Mouse (Mus musculus) kidney, embryonic 14.5 days (tissue): ENCODE measurements around the gene Pcif1. TPM values are rescaled to one million over a fixed set of nuclear protein-coding genes. Genes with fewer than 3 reads are reported as not detected.
A peak's percentile ranks its signal among the peaks of the same experiment; 100 is the strongest.

Experiments
- ATAC-seq: fragments of 200-750 bp; cut with Nextera tagmentation; 2 replicates; pipeline ENCODE4 v1.8.0; 2017; ENCODE audit warnings: moderate number of reproducible peaks, mild to moderate bottlenecking, moderate TSS enrichment, moderate library complexity; ENCODE audit not compliant: low FRiP score, low TSS enrichment
- H3K27ac ChIP-seq: fragments of 300-500 bp; sonication (generic); 2 replicates; pipeline ENCODE4 v1.5.1; 2014; ENCODE audit warnings: low read depth, mild to moderate bottlenecking, low read length, moderate library complexity, mixed read lengths
- H3K27me3 ChIP-seq: fragments of 300-500 bp; sonication (generic); 2 replicates; pipeline ENCODE4 v1.6.1; 2014; ENCODE audit warnings: mild to moderate bottlenecking, low read length; ENCODE audit not compliant: control insufficient read depth, insufficient read depth
- H3K36me3 ChIP-seq: fragments of 300-500 bp; sonication (generic); 2 replicates; pipeline ENCODE4 v1.6.1; 2014; ENCODE audit warnings: low read length, mixed read lengths; ENCODE audit not compliant: control insufficient read depth, insufficient read depth
- H3K4me1 ChIP-seq: fragments of 300-500 bp; sonication (generic); 2 replicates; pipeline ENCODE4 v1.6.1; 2014; ENCODE audit warnings: low read length, mixed read lengths; ENCODE audit not compliant: control insufficient read depth, insufficient read depth
- H3K4me2 ChIP-seq: fragments of 300-500 bp; sonication (generic); replicated peaks from 2 replicates; pipeline ENCODE4 v1.6.1; 2014; ENCODE audit warnings: low read depth, mild to moderate bottlenecking, low read length
- H3K4me3 ChIP-seq: fragments of 300-500 bp; sonication (generic); 2 replicates; pipeline ENCODE4 v1.5.1; 2014; ENCODE audit warnings: mild to moderate bottlenecking, low read length
- H3K9ac ChIP-seq: fragments of 300-500 bp; sonication (generic); 2 replicates; pipeline ENCODE4 v1.6.1; 2014; ENCODE audit warnings: low read depth, mild to moderate bottlenecking, low read length, moderate library complexity
- H3K9me3 ChIP-seq: fragments of 300-500 bp; sonication (generic); 2 replicates; pipeline ENCODE4 v1.6.1; 2016; ENCODE audit warnings: low read length; ENCODE audit not compliant: control insufficient read depth
- WGBS: fragments of 180-500 bp; shearing (Covaris S2); extraction: QIAGEN DNeasy Blood & Tissue Kit; methylation state at CpG from one replicate; pipeline ENCODE4 v1.1.7; 2014; 5-methylcytosine and 5-hydroxymethylcytosine counted together
- polyA plus RNA-seq: library from polyadenylated mRNA; unstranded; fragments of >200 nt; fragmentation: Nextera tagmentation; extraction: Ambion mirVana; gene quantifications from 2 replicates; pipeline ENCODE4 v1.2.1, GENCODE M21; 2014

Pcif1 gene
- polyA plus RNA-seq, 1 experiment from 2014 or later, result 72.9 TPM

DNA sequence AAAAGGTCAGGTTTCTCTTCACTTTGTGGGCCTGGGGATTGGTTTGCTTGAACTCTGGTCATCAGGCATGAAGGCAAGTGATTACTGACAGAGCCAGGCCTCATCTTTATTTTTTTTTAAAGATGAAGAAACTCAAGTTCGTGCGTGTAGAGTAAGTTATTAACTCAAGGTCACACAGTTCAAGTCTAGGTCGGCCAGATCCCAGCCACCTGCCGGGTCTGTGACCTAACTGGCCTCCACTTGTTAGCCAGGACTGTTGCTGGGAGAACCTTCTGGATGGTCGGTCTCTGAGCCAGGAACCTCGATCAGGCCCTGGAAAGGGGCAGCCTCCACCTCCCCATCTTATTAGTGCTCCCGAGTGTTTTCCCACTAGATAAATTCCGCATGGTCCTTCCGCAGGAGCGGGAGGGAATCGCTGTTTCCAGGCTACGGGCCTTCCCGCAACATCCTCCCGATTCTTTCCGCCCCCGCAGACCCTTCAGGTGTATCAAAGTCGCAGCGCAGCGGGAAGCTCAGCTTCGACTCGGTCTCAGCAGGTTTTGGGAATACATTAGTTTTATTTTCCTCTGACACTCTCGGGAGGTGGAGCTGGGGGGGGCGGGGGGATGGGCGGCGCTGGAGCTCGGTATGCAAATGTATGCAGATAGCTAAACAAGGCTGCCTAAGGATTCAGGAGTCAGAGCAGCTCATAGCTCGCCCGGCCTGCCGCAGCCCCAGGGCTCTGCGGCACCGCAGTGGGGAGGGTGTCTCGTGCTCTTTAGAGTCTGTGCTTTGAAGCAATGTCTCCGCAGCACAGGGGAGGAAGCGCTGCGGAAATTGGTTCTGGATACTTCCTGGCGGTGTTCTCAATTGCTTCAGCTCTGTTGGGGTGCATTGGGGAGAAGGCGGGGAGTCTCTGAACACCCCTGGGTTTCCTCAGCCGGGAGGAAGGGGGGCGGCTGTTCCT, 59.3 kb downstream of the Pcif1 start:
- H3K27me3 ChIP-seq, result peaks cover 4% of the 10 kb centered on the region; the same call in 1 of the 2 replicates
- H3K36me3 ChIP-seq, result no peaks in the 10 kb centered on the region
- H3K9me3 ChIP-seq, result no peaks in the 10 kb centered on the region
- peak overlapping the region; percentile 36; the same call in 1 of the 2 replicates for H3K9ac ChIP-seq
- peak overlapping the region; percentile 71 for H3K4me2 ChIP-seq
- peak overlapping the region; percentile 31 for H3K4me3 ChIP-seq
- WGBS, result 2% methylated on average over 39 of the region's 39 CpGs
- no peak overlapping the region for H3K27ac ChIP-seq
- ATAC-seq, result peak; percentile 76; the same call in 1 of the 2 replicates
- H3K4me1 ChIP-seq, result peaks cover 26% of the 10 kb centered on the region

DNA sequence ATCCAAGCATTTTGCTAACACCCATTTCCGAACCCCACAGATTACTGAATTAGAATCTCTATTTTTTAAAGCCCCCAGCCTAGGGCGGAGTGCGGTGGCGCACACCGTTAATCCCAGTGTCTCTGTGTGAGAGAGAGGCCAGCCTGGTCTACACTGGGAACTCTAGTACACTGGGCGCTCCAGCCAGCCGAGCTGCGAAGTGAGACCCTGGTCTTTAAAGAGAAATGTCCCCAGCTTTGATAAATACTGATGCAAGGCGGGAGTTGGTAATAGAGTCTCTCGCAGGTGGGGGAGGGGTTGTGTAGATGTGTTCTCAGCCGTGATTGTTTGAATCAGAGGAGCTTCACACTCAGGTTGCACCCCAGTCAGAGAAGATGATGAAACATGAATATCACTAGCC, 60.0 kb downstream of the Pcif1 start:
- 3% methylated on average over 11 of the region's 11 CpGs for WGBS

DNA sequence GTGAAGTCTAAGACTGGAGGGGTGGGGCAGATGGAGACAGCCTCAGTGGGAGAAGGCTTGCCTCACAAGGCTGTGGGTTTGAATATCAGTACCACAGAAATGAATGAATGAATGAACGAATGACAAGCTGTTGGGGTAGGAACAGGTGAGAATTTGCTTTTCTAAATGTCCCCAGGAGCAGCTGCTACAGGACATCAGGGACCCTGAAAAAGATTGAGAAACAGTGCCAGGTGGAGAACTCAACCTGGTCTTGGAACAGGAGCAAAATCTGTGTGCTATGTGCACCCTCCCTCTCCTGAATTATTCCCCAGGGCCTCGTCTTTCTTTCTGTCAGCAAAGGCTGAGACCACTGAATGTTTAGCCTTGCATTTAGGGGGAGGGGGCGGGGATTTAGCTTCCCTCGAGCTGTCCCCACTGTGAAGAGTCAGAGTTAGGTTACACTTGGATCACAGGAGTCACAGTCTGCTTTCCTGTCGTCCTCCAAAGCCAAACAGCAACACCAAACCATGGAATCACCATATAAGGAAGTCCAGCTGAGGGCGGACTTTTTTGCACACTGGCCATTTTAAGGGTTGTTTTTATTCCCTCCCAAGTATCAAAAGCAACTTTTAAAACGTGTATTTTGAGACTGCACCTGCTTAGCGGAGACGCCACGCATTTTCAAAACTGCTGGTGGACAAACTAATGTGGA, 61.2 kb downstream of the Pcif1 start, which contains the start of gene Mmp9:
Gene Mmp9, plus strand, starts transcription at position 641 of the 691 bp plus-strand sequence.
- ATAC-seq, result no peak
- H3K9me3 ChIP-seq, result no peaks in the 10 kb centered on the region
- H3K9ac ChIP-seq, result no peak within 1 kb of the TSS
- no peak within 1 kb of the TSS for H3K4me2 ChIP-seq
- 18% methylated on average over 10 of the region's 10 CpGs for WGBS
- H3K36me3 ChIP-seq, result no peaks in the 10 kb centered on the region
- peaks cover 26% of the 10 kb centered on the region for H3K4me1 ChIP-seq
- H3K27me3 ChIP-seq, result peaks cover 4% of the 10 kb centered on the region; the same call in 1 of the 2 replicates
- no peak within 1 kb of the TSS for H3K27ac ChIP-seq
- no peak within 1 kb of the TSS for H3K4me3 ChIP-seq

More for the DNA sequence above, 60.0 kb downstream of the Pcif1 start:
- peaks cover 26% of the 10 kb centered on the region for H3K4me1 ChIP-seq
- H3K36me3 ChIP-seq, result no peaks in the 10 kb centered on the region
- peak; percentile 51 for ATAC-seq
- peaks cover 4% of the 10 kb centered on the region; the same call in 1 of the 2 replicates for H3K27me3 ChIP-seq
- peak overlapping the region; percentile 71 for H3K4me2 ChIP-seq
- peak overlapping the region; percentile 31 for H3K4me3 ChIP-seq
- H3K9ac ChIP-seq, result 0 out of 2 replicates have a peak overlapping the region, but pooled peaks have one; percentile 36
- H3K27ac ChIP-seq, result no peak overlapping the region
- H3K9me3 ChIP-seq, result no peaks in the 10 kb centered on the region

DNA sequence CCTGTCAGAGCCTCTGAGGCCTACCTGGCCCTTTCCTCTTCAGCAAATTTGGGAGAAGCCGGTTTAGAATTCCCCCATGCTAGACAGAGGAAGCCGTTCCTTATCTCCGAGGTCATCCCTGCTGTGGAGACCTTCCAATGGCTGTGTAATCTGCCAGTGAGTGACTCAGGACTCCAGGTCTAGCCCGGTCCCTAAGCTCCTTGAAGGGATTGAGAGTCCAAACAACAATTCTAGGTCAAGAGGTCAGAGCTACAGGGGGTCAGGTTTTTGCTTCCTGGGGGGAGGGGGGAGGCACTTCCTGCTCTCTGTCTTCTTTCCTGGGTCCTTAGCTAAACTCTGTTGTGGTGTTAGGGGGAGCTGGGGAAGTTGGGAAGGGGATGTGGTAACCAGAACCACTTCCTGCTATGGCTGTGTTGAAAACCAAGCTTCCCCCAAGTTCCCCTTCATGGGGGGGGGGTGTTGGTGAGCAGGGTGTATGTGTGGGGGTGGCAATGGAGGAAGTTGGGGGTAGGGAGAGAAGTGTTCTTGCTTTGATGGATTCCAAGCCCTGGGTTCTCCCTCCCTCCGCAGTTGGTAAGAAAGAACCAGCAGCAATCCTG, 63.7 kb downstream of the Pcif1 start:
- Histone ChIP-seq H3K27me3 (peaks cover 19% of the 10 kb centered on the region), H3K9me3 (no peaks in the 10 kb centered on the region), H3K4me2 (no peak overlapping the region), H3K9ac (no peak overlapping the region), H3K36me3 (no peaks in the 10 kb centered on the region), H3K4me3 (no peak overlapping the region), H3K4me1 (peaks cover 26% of the 10 kb centered on the region), H3K27ac (no peak overlapping the region)
- 22% methylated on average over 5 of the region's 5 CpGs for WGBS
- no peak for ATAC-seq

Other genes starting within 250 kb of the Pcif1 start
- not detected in 2 replicates for gene Wfdc16, start 240.5 kb upstream of the Pcif1 start, polyA plus RNA-seq
- not detected in 2 replicates for gene Wfdc10, start 223.3 kb upstream of the Pcif1 start, polyA plus RNA-seq
- not detected in 2 replicates for gene Wfdc9, start 222.7 kb upstream of the Pcif1 start, polyA plus RNA-seq
- gene Wfdc11, start 205.2 kb upstream of the Pcif1 start, polyA plus RNA-seq, result not detected in 2 replicates
- gene Wfdc13, start 194.2 kb upstream of the Pcif1 start, polyA plus RNA-seq, result 0.54 and 0.93 TPM in 2 replicates
- gene Spint4, start 180.8 kb upstream of the Pcif1 start, polyA plus RNA-seq, result 1.1 and 1.4 TPM in 2 replicates
- gene Spint5, start 164.0 kb upstream of the Pcif1 start, polyA plus RNA-seq, result not detected in 2 replicates
- gene Wfdc3, start 133.4 kb upstream of the Pcif1 start, polyA plus RNA-seq, result 0.83 and 1.4 TPM in 2 replicates
- 64.4 and 70.8 TPM in 2 replicates for gene Dnttip1, start 133.3 kb upstream of the Pcif1 start, polyA plus RNA-seq
- 559 and 687 TPM in 2 replicates for gene Ube2c, start 109.4 kb upstream of the Pcif1 start, polyA plus RNA-seq
- gene Tnnc2, start 99.3 kb upstream of the Pcif1 start, polyA plus RNA-seq, result 1.8 and 1.9 TPM in 2 replicates
- 16.0 and 16.6 TPM in 2 replicates for gene Snx21, start 93.5 kb upstream of the Pcif1 start, polyA plus RNA-seq
- gene Acot8, start 74.4 kb upstream of the Pcif1 start, polyA plus RNA-seq, result 13.7 and 17.0 TPM in 2 replicates
- gene Zswim3, start 74.2 kb upstream of the Pcif1 start, polyA plus RNA-seq, result 7.3 and 9.0 TPM in 2 replicates
- 12.4 and 20.0 TPM in 2 replicates for gene Zswim1, start 56.6 kb upstream of the Pcif1 start, polyA plus RNA-seq
- not detected in 2 replicates for gene Spata25, start 50.8 kb upstream of the Pcif1 start, polyA plus RNA-seq
- gene Ctsa, start 46.4 kb upstream of the Pcif1 start, polyA plus RNA-seq, result 122 and 135 TPM in 2 replicates
- 6.0 and 6.6 TPM in 2 replicates for gene Neurl2, start 45.8 kb upstream of the Pcif1 start, polyA plus RNA-seq
- gene Pltp, start 21.6 kb upstream of the Pcif1 start, polyA plus RNA-seq, result 25.7 and 34.6 TPM in 2 replicates
- gene Zfp335, start 32.5 kb downstream of the Pcif1 start, polyA plus RNA-seq, result 10.7 and 13.8 TPM in 2 replicates
- 0.76 and 1.4 TPM in 2 replicates for gene Mmp9, start 61.5 kb downstream of the Pcif1 start, polyA plus RNA-seq
- gene Slc12a5, start 81.5 kb downstream of the Pcif1 start, polyA plus RNA-seq, result 1.5 and 1.6 TPM in 2 replicates
- 34.6 and 71.1 TPM in 2 replicates for gene Ncoa5, start 155.6 kb downstream of the Pcif1 start, polyA plus RNA-seq
- 6.4 and 7.3 TPM in 2 replicates for gene Cd40, start 176.3 kb downstream of the Pcif1 start, polyA plus RNA-seq
- gene 1700025C18Rik, start 211.4 kb downstream of the Pcif1 start, polyA plus RNA-seq, result not detected in 2 replicates